Mouse (Mus musculus) limb, embryonic 11.5 days (tissue): Measurements from ENCODE around the gene Ces1e. TPM values are rescaled to one million over a fixed set of nuclear protein-coding genes. Genes with fewer than 3 reads are reported as not detected.

Source experiments
- ATAC-seq: fragments of 200-750 bp; cut with Nextera tagmentation; 2 replicates; pipeline ENCODE4 v1.8.0; 2017; ENCODE audit warnings: low read depth; ENCODE audit not compliant: insufficient number of reproducible peaks, low FRiP score, low TSS enrichment
- DNase-seq: peaks from one replicate; pipeline ENCODE4 v3.0.0-alpha.2; 2015; ENCODE audit warnings: low spot score
- H3K27ac ChIP-seq: fragments of 300-500 bp; sonication (generic); replicated peaks from 2 replicates; pipeline ENCODE4 v1.5.1; 2014; ENCODE audit warnings: low read depth, mild to moderate bottlenecking, low read length
- H3K27me3 ChIP-seq: fragments of 300-500 bp; sonication (generic); 2 replicates; pipeline ENCODE4 v1.6.1; 2014; ENCODE audit warnings: mild to moderate bottlenecking, low read length, mixed read lengths; ENCODE audit not compliant: control insufficient read depth, insufficient read depth
- H3K36me3 ChIP-seq: fragments of 300-500 bp; sonication (generic); 2 replicates; pipeline ENCODE4 v1.6.1; 2014; ENCODE audit warnings: mild to moderate bottlenecking, low read length, moderate library complexity, mixed read lengths; ENCODE audit not compliant: control insufficient read depth, insufficient read depth
- H3K4me1 ChIP-seq: fragments of 300-500 bp; sonication (generic); 2 replicates; pipeline ENCODE4 v1.6.1; 2014; ENCODE audit warnings: low read length, mixed read lengths; ENCODE audit not compliant: control insufficient read depth, insufficient read depth
- H3K4me2 ChIP-seq: fragments of 300-500 bp; sonication (generic); 2 replicates; pipeline ENCODE4 v1.6.1; 2014; ENCODE audit warnings: low read depth, mild to moderate bottlenecking, moderate library complexity; ENCODE audit not compliant: severe bottlenecking
- H3K4me3 ChIP-seq: fragments of 300-500 bp; sonication (generic); 2 replicates; pipeline ENCODE4 v1.5.1; 2014; ENCODE audit warnings: low read depth, low read length
- H3K9ac ChIP-seq: fragments of 300-500 bp; sonication (generic); 2 replicates; pipeline ENCODE4 v1.6.1; 2014; ENCODE audit warnings: mild to moderate bottlenecking, low read length
- H3K9me3 ChIP-seq: fragments of 300-500 bp; sonication (generic); 2 replicates; pipeline ENCODE4 v1.6.1; 2016; ENCODE audit warnings: low read length; ENCODE audit not compliant: control insufficient read depth
- WGBS: fragments of 180-500 bp; shearing (Covaris S2); extraction: QIAGEN DNeasy Blood & Tissue Kit; methylation state at CpG from one replicate; pipeline ENCODE4 v1.1.7; 2014; 5-methylcytosine and 5-hydroxymethylcytosine counted together
- polyA plus RNA-seq: library from polyadenylated mRNA; unstranded; fragments of >200 nt; fragmentation: Nextera tagmentation; extraction: Ambion mirVana; gene quantifications from 2 replicates; pipeline ENCODE4 v1.2.1, GENCODE M21; 2014

The Ces1e gene
- polyA plus RNA-seq, 1 experiment from 2014 or later = not detected

DNA sequence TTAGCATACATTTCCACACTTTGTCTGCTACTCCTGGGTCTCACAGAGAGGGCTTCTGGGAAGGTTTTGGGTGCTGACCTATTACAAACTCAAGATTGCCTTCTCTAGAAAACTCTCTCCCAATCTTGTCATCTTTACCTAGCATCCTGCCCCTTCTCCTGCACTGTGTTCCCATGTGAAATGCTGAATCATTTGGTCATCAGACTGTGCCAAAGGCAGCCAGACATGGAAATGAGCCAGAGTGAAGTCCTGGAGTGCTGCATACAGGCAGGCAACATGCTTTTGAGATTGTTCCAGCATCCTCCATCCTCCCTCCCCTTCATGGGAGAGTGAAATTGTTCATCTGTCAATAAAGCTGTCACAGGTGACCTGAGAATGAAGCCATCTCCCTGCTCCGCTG lies 78.0 kb downstream of the Ces1e start:
- H3K9ac ChIP-seq = no peak overlapping the region
- DNase-seq (no peak), ATAC-seq (no peak)
- H3K4me2 ChIP-seq = no peak overlapping the region
- H3K4me3 ChIP-seq = no peak overlapping the region
- WGBS = 94% methylated on average over 1 of the region's 1 CpGs
- no peak overlapping the region for H3K27ac ChIP-seq
- H3K4me1 ChIP-seq = no peaks in the 10 kb centered on the region
- no peaks in the 10 kb centered on the region for H3K9me3 ChIP-seq
- H3K36me3 ChIP-seq = no peaks in the 10 kb centered on the region
- no peaks in the 10 kb centered on the region for H3K27me3 ChIP-seq

Other genes with a start within 250 kb of the Ces1e start
- gene Ces1a, start 181.4 kb downstream of the Ces1e start, polyA plus RNA-seq = not detected in 2 replicates
- not detected in 2 replicates for gene Ces1b, start 149.6 kb downstream of the Ces1e start, polyA plus RNA-seq
- gene Ces1c, start 98.3 kb downstream of the Ces1e start, polyA plus RNA-seq = not detected in 2 replicates
- not detected in 2 replicates for gene Ces1d, start 31.8 kb downstream of the Ces1e start, polyA plus RNA-seq
- not detected in 2 replicates for gene Ces1f, start 50.1 kb upstream of the Ces1e start, polyA plus RNA-seq
- not detected in 2 replicates for gene Ces1g, start 107.7 kb upstream of the Ces1e start, polyA plus RNA-seq
- not detected in 2 replicates for gene Ces1h, start 150.1 kb upstream of the Ces1e start, polyA plus RNA-seq